Comparison of ENCODE assay signal across 10 mouse cellular contexts in genomic region chr7:143174633-143175032, GRCm38 (mm10).
DNase-seq lines count a peak whose midpoint lies in the region; ATAC-seq and TF ChIP-seq lines count a peak whose summit lies in the region.
"Had no signal": no experiment of that assay in that cellular context is flagged by ENCODE, and none has a peak within 500 bp of the region (broad histone marks: within the 10 kb centered on the region; RNA-seq: fewer than 3 reads in every experiment).

No protein-coding gene starts in this region.

- no peak overlapping the region for H3K27ac ChIP-seq in heart, postnatal 0 days (ENCODE audit: low read depth)
- H3K27ac ChIP-seq in heart, embryonic 12.5 days (ENCODE audit: poor library complexity, severe bottlenecking) = no peak overlapping the region
- peak overlapping the region; percentile 77 for H3K27ac ChIP-seq in midbrain, embryonic 10.5 days (replicated peaks)
- H3K27ac ChIP-seq in midbrain, embryonic 15.5 days = no peak overlapping the region
- H3K27ac ChIP-seq in hindbrain, embryonic 16.5 days (ENCODE audit: low read depth, low read length) = no peak overlapping the region
- no peak overlapping the region for H3K27ac ChIP-seq in midbrain, postnatal 0 days (ENCODE audit: low read depth, low read length)

- H3K9ac ChIP-seq in heart, postnatal 0 days (replicated peaks; ENCODE audit: low read depth, low read length) = no peak overlapping the region
- no peak overlapping the region for H3K9ac ChIP-seq in heart, embryonic 12.5 days
- H3K9ac ChIP-seq in midbrain, embryonic 15.5 days = no peak overlapping the region
- no peak overlapping the region for H3K9ac ChIP-seq in hindbrain, embryonic 16.5 days (ENCODE audit: low read depth, low read length)
- H3K9ac ChIP-seq in midbrain, postnatal 0 days (replicated peaks; ENCODE audit: low read length, poor library complexity, severe bottlenecking) = no peak overlapping the region

- H3K9me3 ChIP-seq in heart, postnatal 0 days (replicated peaks; ENCODE audit: control insufficient read depth, low read length) = no peaks in the 10 kb centered on the region
- H3K9me3 ChIP-seq in heart, embryonic 12.5 days (replicated peaks) = no peaks in the 10 kb centered on the region
- H3K9me3 ChIP-seq in midbrain, embryonic 10.5 days (replicated peaks) = no peaks in the 10 kb centered on the region
- no peaks in the 10 kb centered on the region for H3K9me3 ChIP-seq in midbrain, embryonic 15.5 days
- no peaks in the 10 kb centered on the region for H3K9me3 ChIP-seq in hindbrain, embryonic 16.5 days (ENCODE audit: control insufficient read depth, low read length)
- no peaks in the 10 kb centered on the region for H3K9me3 ChIP-seq in midbrain, postnatal 0 days (ENCODE audit: low read length)

- H3K27me3 ChIP-seq in heart, postnatal 0 days (ENCODE audit: control insufficient read depth, insufficient read depth, low read length) = no peaks in the 10 kb centered on the region
- H3K27me3 ChIP-seq in heart, embryonic 12.5 days (replicated peaks) = no peaks in the 10 kb centered on the region
- no peaks in the 10 kb centered on the region for H3K27me3 ChIP-seq in midbrain, embryonic 10.5 days (ENCODE audit: low read depth, poor library complexity, severe bottlenecking)
- no peaks in the 10 kb centered on the region; the same call in 1 of the 2 replicates for H3K27me3 ChIP-seq in midbrain, embryonic 15.5 days (replicated peaks)
- H3K27me3 ChIP-seq in hindbrain, embryonic 16.5 days (replicated peaks; ENCODE audit: control insufficient read depth, insufficient read depth, low read length) = no peaks in the 10 kb centered on the region
- no peaks in the 10 kb centered on the region for H3K27me3 ChIP-seq in midbrain, postnatal 0 days (ENCODE audit: insufficient read depth, low read length)

- H3K4me2 ChIP-seq in heart, postnatal 0 days (ENCODE audit: low read depth, low read length) = no peak overlapping the region
- H3K4me2 ChIP-seq in heart, embryonic 12.5 days = no peak overlapping the region
- no peak overlapping the region for H3K4me2 ChIP-seq in midbrain, embryonic 15.5 days
- no peak overlapping the region for H3K4me2 ChIP-seq in hindbrain, embryonic 16.5 days (ENCODE audit: low read length)
- no peak overlapping the region for H3K4me2 ChIP-seq in midbrain, postnatal 0 days (ENCODE audit: low read depth, low read length, poor library complexity, severe bottlenecking)

- 75% methylated on average over 6 of the region's 6 CpGs for WGBS in heart, postnatal 0 days
- WGBS in heart, embryonic 12.5 days = 58% methylated on average over 6 of the region's 6 CpGs
- WGBS in midbrain, embryonic 10.5 days = 55% methylated on average over 6 of the region's 6 CpGs
- 16% methylated on average over 6 of the region's 6 CpGs for WGBS in midbrain, embryonic 15.5 days
- WGBS in hindbrain, embryonic 16.5 days = 45% methylated on average over 6 of the region's 6 CpGs
- WGBS in midbrain, postnatal 0 days = 24% methylated on average over 6 of the region's 6 CpGs

- DNase-seq in heart, postnatal 0 days (ENCODE audit: low spot score) = no peak
- DNase-seq in midbrain, embryonic 10.5 days (ENCODE audit: low spot score) = peak; percentile 33
- DNase-seq in midbrain, postnatal 0 days (ENCODE audit: low spot score) = peak; percentile 43
- no peak for DNase-seq in ovary, postnatal 14 days (ENCODE audit: low spot score)
- DNase-seq: gastrocnemius, postnatal 25 days; kidney, adult 18-20 months; left cerebral cortex, postnatal 4 days had no signal

- no peak for TF ChIP-seq EP300 in heart, postnatal 0 days (IDR thresholded peaks at IDR 0.05; ENCODE audit: low read depth)

- peaks cover 17% of the 10 kb centered on the region for H3K4me1 ChIP-seq in heart, postnatal 0 days (ENCODE audit: control insufficient read depth, insufficient read depth)
- peaks cover 28% of the 10 kb centered on the region for H3K4me1 ChIP-seq in heart, embryonic 12.5 days (replicated peaks)
- peaks cover 31% of the 10 kb centered on the region for H3K4me1 ChIP-seq in midbrain, embryonic 10.5 days
- peaks cover 7% of the 10 kb centered on the region for H3K4me1 ChIP-seq in midbrain, embryonic 15.5 days
- no peaks in the 10 kb centered on the region; the same call in 1 of the 2 replicates for H3K4me1 ChIP-seq in hindbrain, embryonic 16.5 days (ENCODE audit: control insufficient read depth, insufficient read depth, low read depth, low read length)
- H3K4me1 ChIP-seq in midbrain, postnatal 0 days (ENCODE audit: insufficient read depth, low read length) = no peaks in the 10 kb centered on the region

- no peak overlapping the region for H3K4me3 ChIP-seq in heart, postnatal 0 days (ENCODE audit: low read depth, low read length)
- H3K4me3 ChIP-seq in heart, embryonic 12.5 days = no peak overlapping the region
- H3K4me3 ChIP-seq in midbrain, embryonic 10.5 days = no peak overlapping the region
- H3K4me3 ChIP-seq in midbrain, embryonic 15.5 days = no peak overlapping the region
- no peak overlapping the region for H3K4me3 ChIP-seq in hindbrain, embryonic 16.5 days (ENCODE audit: low read length)
- H3K4me3 ChIP-seq in midbrain, postnatal 0 days (ENCODE audit: low read depth, low read length) = no peak overlapping the region

- peak; percentile 59 for ATAC-seq in heart, postnatal 0 days (ENCODE audit: insufficient read depth, low read depth)
- ATAC-seq in heart, embryonic 12.5 days (ENCODE audit: insufficient number of reproducible peaks, low FRiP score) = no peak
- ATAC-seq in midbrain, embryonic 15.5 days (replicated peaks) = no peak
- ATAC-seq in hindbrain, embryonic 16.5 days = peak; percentile 56
- ATAC-seq in midbrain, postnatal 0 days (ENCODE audit: low FRiP score) = peak; percentile 54; the same call in 1 of the 2 replicates

- no peak for TF ChIP-seq CTCF in heart, postnatal 0 days (IDR thresholded peaks at IDR 0.05; ENCODE audit: low read depth)
- no peak for TF ChIP-seq CTCF in midbrain, postnatal 0 days (IDR thresholded peaks at IDR 0.05)

- no peaks in the 10 kb centered on the region for H3K36me3 ChIP-seq in heart, postnatal 0 days (replicated peaks; ENCODE audit: control insufficient read depth, insufficient read depth, low read length)
- no peaks in the 10 kb centered on the region for H3K36me3 ChIP-seq in heart, embryonic 12.5 days
- no peaks in the 10 kb centered on the region for H3K36me3 ChIP-seq in midbrain, embryonic 10.5 days
- no peaks in the 10 kb centered on the region for H3K36me3 ChIP-seq in midbrain, embryonic 15.5 days (replicated peaks)
- no peaks in the 10 kb centered on the region for H3K36me3 ChIP-seq in hindbrain, embryonic 16.5 days (ENCODE audit: control insufficient read depth, insufficient read depth, low read length)
- H3K36me3 ChIP-seq in midbrain, postnatal 0 days (ENCODE audit: insufficient read depth, low read length) = no peaks in the 10 kb centered on the region

Comparison
In these comparisons a context has a peak if more than half of its experiments do, and no peak if none do; other contexts are left out.
1. ATAC-seq: peak in heart, postnatal 0 days (single experiment), hindbrain, embryonic 16.5 days (single experiment) and midbrain, postnatal 0 days (single experiment); none in heart, embryonic 12.5 days (single experiment) and midbrain, embryonic 15.5 days (single experiment).
2. DNase-seq: peak in midbrain, embryonic 10.5 days (single experiment) and midbrain, postnatal 0 days (single experiment); none in heart, postnatal 0 days (single experiment) and ovary, postnatal 14 days (single experiment).